Mouse (Mus musculus): ENCODE data around the gene Gm43552.

Gene Gm43552

GRCm38 (mm10) chr5:65390648-65391644 is 101.7 kb downstream of the Gm43552 start, which contains the start of the genes Rpl9 and Lias:
TSS of gene Rpl9 (minus strand) at chr5:65391444.
TSS of gene Lias (plus strand) at chr5:65391497.
- H3K36me3 ChIP-seq (ENCODE audit: insufficient read depth, low read length): peaks cover 71% of the 10 kb centered on the region
- peaks cover 39% of the 10 kb centered on the region for H3K4me1 ChIP-seq (replicated peaks; ENCODE audit: low read depth, low read length)
- H3K27me3 ChIP-seq (ENCODE audit: insufficient read depth, low read length): no peaks in the 10 kb centered on the region
- H3K9me3 ChIP-seq (ENCODE audit: low read length): no peaks in the 10 kb centered on the region
- peak within 1 kb of the TSS; percentile 99 for H3K4me3 ChIP-seq (replicated peaks; ENCODE audit: low read length)
- TF ChIP-seq POU5F1 (IDR thresholded peaks at IDR 0.05; ENCODE audit: borderline replicate concordance, low read length): no peak
- TF ChIP-seq CTCF (conservative IDR thresholded peaks at IDR 0.05; ENCODE audit: low read length): no peak
- no peak for TF ChIP-seq NANOG (IDR thresholded peaks at IDR 0.05; ENCODE audit: borderline replicate concordance, low read length)

GRCm38 (mm10) chr5:65387008-65387867 is 105.4 kb downstream of the Gm43552 start:
- H3K36me3 ChIP-seq (ENCODE audit: insufficient read depth, low read length): peaks cover 41% of the 10 kb centered on the region
- 0 out of 2 replicates have a peak overlapping the region, but pooled peaks have one; percentile 99 for H3K4me3 ChIP-seq (replicated peaks; ENCODE audit: low read length)
- no peaks in the 10 kb centered on the region for H3K9me3 ChIP-seq (ENCODE audit: low read length)
- H3K27me3 ChIP-seq (ENCODE audit: insufficient read depth, low read length): no peaks in the 10 kb centered on the region
- peaks cover 31% of the 10 kb centered on the region for H3K4me1 ChIP-seq (replicated peaks; ENCODE audit: low read depth, low read length)
- TF ChIP-seq NANOG (IDR thresholded peaks at IDR 0.05; ENCODE audit: borderline replicate concordance, low read length): no peak
- no peak for TF ChIP-seq POU5F1 (IDR thresholded peaks at IDR 0.05; ENCODE audit: borderline replicate concordance, low read length)
- TF ChIP-seq CTCF (conservative IDR thresholded peaks at IDR 0.05; ENCODE audit: low read length): no peak

GRCm38 (mm10) chr5:65385704-65386103 is 106.9 kb downstream of the Gm43552 start:
- H3K4me3 ChIP-seq (replicated peaks; ENCODE audit: low read length): no peak overlapping the region
- H3K9me3 ChIP-seq (ENCODE audit: low read length): no peaks in the 10 kb centered on the region
- peaks cover 28% of the 10 kb centered on the region for H3K4me1 ChIP-seq (replicated peaks; ENCODE audit: low read depth, low read length)
- H3K27me3 ChIP-seq (ENCODE audit: insufficient read depth, low read length): no peaks in the 10 kb centered on the region
- no peak for TF ChIP-seq POU5F1 (IDR thresholded peaks at IDR 0.05; ENCODE audit: borderline replicate concordance, low read length)
- no peak for TF ChIP-seq NANOG (IDR thresholded peaks at IDR 0.05; ENCODE audit: borderline replicate concordance, low read length)
- TF ChIP-seq CTCF (conservative IDR thresholded peaks at IDR 0.05; ENCODE audit: low read length): no peak
- H3K36me3 ChIP-seq (ENCODE audit: insufficient read depth, low read length): peaks cover 38% of the 10 kb centered on the region
